Mouse (Mus musculus): Measurements from ENCODE around the gene Brd1.

- peak; percentile 66; the same call in 1 of the 2 replicates for TF ChIP-seq POLR2A (IDR thresholded peaks at IDR 0.05; ENCODE audit: extremely low read depth, insufficient read depth, low read length)
- no peak for TF ChIP-seq CTCF (IDR thresholded peaks at IDR 0.05; ENCODE audit: extremely low read depth, insufficient read depth, low read length)
Measured at GRCm38 (mm10) chr15:88733834-88734571, at the start of gene Brd1.
